ENCODE assay signal across 18 mouse cellular contexts in the genomic region with DNA sequence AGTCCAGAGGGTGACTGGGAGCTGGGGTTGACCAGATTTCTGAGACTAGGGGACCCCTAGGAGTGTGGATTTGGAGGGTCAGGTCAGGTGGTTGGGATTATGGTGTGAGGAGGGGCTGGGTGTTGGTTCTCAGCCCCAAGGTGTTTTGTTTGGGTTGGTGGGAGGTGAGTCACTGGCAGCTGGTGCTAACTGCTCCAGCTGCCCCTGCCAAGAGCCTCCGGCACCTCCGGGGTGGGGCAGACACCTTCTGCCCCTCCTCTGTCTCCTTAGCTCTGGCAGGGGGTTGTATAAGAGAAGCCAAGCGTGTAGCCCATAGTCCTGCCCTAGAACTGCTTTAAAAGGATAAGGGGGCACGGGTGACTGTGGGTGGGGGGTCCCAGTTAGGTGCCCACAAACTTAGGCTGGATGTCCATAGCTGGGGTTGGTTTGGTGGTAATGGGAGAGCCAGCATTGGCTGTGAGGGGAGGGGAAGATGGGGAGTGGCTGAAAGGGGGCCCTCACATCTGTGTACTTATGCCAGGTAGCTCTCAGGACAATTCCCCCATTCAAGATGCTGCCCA. TPM values are rescaled to one million over a fixed set of nuclear protein-coding genes. Genes with fewer than 3 reads are reported as not detected.
DNase-seq lines count a peak whose midpoint lies in the region; ATAC-seq and TF ChIP-seq lines count a peak whose summit lies in the region.
"Had no signal": no experiment of that assay in that cellular context is flagged by ENCODE, and none has a peak within 500 bp of the region (broad histone marks: within the 10 kb centered on the region; RNA-seq: fewer than 3 reads in every experiment).

No protein-coding gene starts in this region.

- H3K4me3 ChIP-seq in heart, postnatal 0 days (ENCODE audit: low read depth, low read length): no peak overlapping the region
- no peak overlapping the region for H3K4me3 ChIP-seq in heart, embryonic 11.5 days (ENCODE audit: low read depth, low read length)
- no peak overlapping the region for H3K4me3 ChIP-seq in lung, embryonic 16.5 days (ENCODE audit: low read length)
- H3K4me3 ChIP-seq in embryonic facial prominence, embryonic 15.5 days (replicated peaks): no peak overlapping the region
- no peak overlapping the region for H3K4me3 ChIP-seq in stomach, postnatal 0 days (ENCODE audit: low read depth, low read length)
- H3K4me3 ChIP-seq: forebrain, embryonic 15.5 days; hindbrain, embryonic 15.5 days; liver, embryonic 15.5 days had no signal

- no peak for ATAC-seq in heart, postnatal 0 days (ENCODE audit: insufficient read depth, low read depth)
- ATAC-seq in heart, embryonic 11.5 days (replicated peaks; ENCODE audit: insufficient number of reproducible peaks, low FRiP score, low TSS enrichment): no peak
- peak; percentile 47 for ATAC-seq in lung, embryonic 16.5 days (ENCODE audit: low read depth)
- ATAC-seq in embryonic facial prominence, embryonic 15.5 days (ENCODE audit: insufficient number of reproducible peaks, low FRiP score, low TSS enrichment, low read depth): 0 out of 2 replicates have a peak, but pooled peaks have one; percentile 6
- peak; percentile 9; the same call in 1 of the 2 replicates for ATAC-seq in stomach, postnatal 0 days (ENCODE audit: low FRiP score, low TSS enrichment)
- ATAC-seq: forebrain, embryonic 15.5 days had no signal

- 74% methylated on average over 4 of the region's 4 CpGs for WGBS in heart, postnatal 0 days
- WGBS in heart, embryonic 11.5 days (ENCODE audit: insufficient replicate concordance): 75% methylated on average over 4 of the region's 4 CpGs
- 51% methylated on average over 4 of the region's 4 CpGs for WGBS in lung, embryonic 16.5 days
- 70% methylated on average over 4 of the region's 4 CpGs for WGBS in embryonic facial prominence, embryonic 15.5 days
- WGBS in stomach, postnatal 0 days: 55% methylated on average over 4 of the region's 4 CpGs

- H3K36me3 ChIP-seq in heart, postnatal 0 days (replicated peaks; ENCODE audit: control insufficient read depth, insufficient read depth, low read length): peaks cover 50% of the 10 kb centered on the region
- H3K36me3 ChIP-seq in heart, embryonic 11.5 days (ENCODE audit: control insufficient read depth, insufficient read depth, low read length): peaks cover 41% of the 10 kb centered on the region
- peaks cover 49% of the 10 kb centered on the region for H3K36me3 ChIP-seq in lung, embryonic 16.5 days (ENCODE audit: control insufficient read depth, insufficient read depth, low read length)
- peaks cover 61% of the 10 kb centered on the region for H3K36me3 ChIP-seq in embryonic facial prominence, embryonic 15.5 days
- peaks cover 30% of the 10 kb centered on the region for H3K36me3 ChIP-seq in stomach, postnatal 0 days (ENCODE audit: control insufficient read depth, insufficient read depth, low read length)
- H3K36me3 ChIP-seq: G1E; hindbrain, embryonic 15.5 days had no signal

- TF ChIP-seq CTCF in heart, postnatal 0 days (IDR thresholded peaks at IDR 0.05; ENCODE audit: low read depth): no peak
- TF ChIP-seq CTCF in stomach, postnatal 0 days (IDR thresholded peaks at IDR 0.05; ENCODE audit: low read depth): no peak

- no peak for TF ChIP-seq EP300 in heart, postnatal 0 days (IDR thresholded peaks at IDR 0.05; ENCODE audit: low read depth)
- TF ChIP-seq EP300 in stomach, postnatal 0 days (optimal IDR thresholded peaks at IDR 0.05): no peak

- peak overlapping the region; percentile 76; the same call in 1 of the 2 replicates for H3K27ac ChIP-seq in heart, postnatal 0 days (ENCODE audit: low read depth)
- H3K27ac ChIP-seq in heart, embryonic 11.5 days (ENCODE audit: low read depth, low read length): no peak overlapping the region
- peak overlapping the region; percentile 69 for H3K27ac ChIP-seq in lung, embryonic 16.5 days (ENCODE audit: low read length)
- 0 out of 2 replicates have a peak overlapping the region, but pooled peaks have one; percentile 17 for H3K27ac ChIP-seq in embryonic facial prominence, embryonic 15.5 days (replicated peaks)
- no peak overlapping the region; the same call in 1 of the 2 replicates for H3K27ac ChIP-seq in stomach, postnatal 0 days (replicated peaks)
- H3K27ac ChIP-seq: forebrain, embryonic 15.5 days; hindbrain, embryonic 15.5 days; liver, embryonic 15.5 days had no signal

- no peak overlapping the region for H3K9ac ChIP-seq in heart, postnatal 0 days (replicated peaks; ENCODE audit: low read depth, low read length)
- H3K9ac ChIP-seq in heart, embryonic 11.5 days (ENCODE audit: low read depth, low read length): no peak overlapping the region
- H3K9ac ChIP-seq in lung, embryonic 16.5 days (ENCODE audit: low read length): no peak overlapping the region
- no peak overlapping the region for H3K9ac ChIP-seq in embryonic facial prominence, embryonic 15.5 days
- H3K9ac ChIP-seq in stomach, postnatal 0 days (ENCODE audit: low read length): no peak overlapping the region
- H3K9ac ChIP-seq: forebrain, embryonic 15.5 days; hindbrain, embryonic 15.5 days; liver, embryonic 15.5 days had no signal

- H3K9me3 ChIP-seq in heart, postnatal 0 days (replicated peaks; ENCODE audit: control insufficient read depth, low read length): no peaks in the 10 kb centered on the region
- H3K9me3 ChIP-seq in heart, embryonic 11.5 days (replicated peaks; ENCODE audit: control insufficient read depth, low read length): no peaks in the 10 kb centered on the region
- H3K9me3 ChIP-seq in lung, embryonic 16.5 days (ENCODE audit: control insufficient read depth, low read length): no peaks in the 10 kb centered on the region
- no peaks in the 10 kb centered on the region for H3K9me3 ChIP-seq in embryonic facial prominence, embryonic 15.5 days (replicated peaks)
- no peaks in the 10 kb centered on the region for H3K9me3 ChIP-seq in stomach, postnatal 0 days (ENCODE audit: control insufficient read depth, low read length)
- H3K9me3 ChIP-seq: forebrain, embryonic 15.5 days; G1E; hindbrain, embryonic 15.5 days; liver, embryonic 15.5 days had no signal

- no peak for DNase-seq in heart, postnatal 0 days (ENCODE audit: low spot score)
- DNase-seq in lung, postnatal 36 days: no peak
- no peak for DNase-seq in stomach, postnatal 0 days (ENCODE audit: low spot score)
- no peak for DNase-seq in neural tube, embryonic 10.5 days (ENCODE audit: extremely low spot score, low spot score)
- no peak for DNase-seq in layer of hippocampus, adult 11-12 months (ENCODE audit: low spot score)
- DNase-seq: cerebellum, adult 9-11 months; embryo, embryonic 11 days; kidney, adult 9 months; left cerebral cortex, postnatal 4 days; midbrain, embryonic 14.5 days; thymus, adult 2 months had no signal

- peaks cover 11% of the 10 kb centered on the region for H3K4me1 ChIP-seq in heart, postnatal 0 days (ENCODE audit: control insufficient read depth, insufficient read depth)
- peaks cover 10% of the 10 kb centered on the region for H3K4me1 ChIP-seq in heart, embryonic 11.5 days (ENCODE audit: control insufficient read depth, insufficient read depth, low read length)
- H3K4me1 ChIP-seq in lung, embryonic 16.5 days (replicated peaks; ENCODE audit: control insufficient read depth, insufficient read depth, low read length): peaks cover 19% of the 10 kb centered on the region
- H3K4me1 ChIP-seq in embryonic facial prominence, embryonic 15.5 days: peaks cover 28% of the 10 kb centered on the region
- H3K4me1 ChIP-seq in stomach, postnatal 0 days (replicated peaks; ENCODE audit: control insufficient read depth, insufficient read depth): no peaks in the 10 kb centered on the region
- H3K4me1 ChIP-seq: forebrain, embryonic 15.5 days; liver, embryonic 15.5 days had no signal

- no peaks in the 10 kb centered on the region for H3K27me3 ChIP-seq in heart, postnatal 0 days (ENCODE audit: control insufficient read depth, insufficient read depth, low read length)
- H3K27me3 ChIP-seq in heart, embryonic 11.5 days (ENCODE audit: control insufficient read depth, insufficient read depth, low read length): no peaks in the 10 kb centered on the region
- no peaks in the 10 kb centered on the region for H3K27me3 ChIP-seq in lung, embryonic 16.5 days (ENCODE audit: control insufficient read depth, insufficient read depth, low read depth, low read length)
- no peaks in the 10 kb centered on the region for H3K27me3 ChIP-seq in embryonic facial prominence, embryonic 15.5 days
- no peaks in the 10 kb centered on the region for H3K27me3 ChIP-seq in stomach, postnatal 0 days (ENCODE audit: control insufficient read depth, insufficient read depth, low read length)
- H3K27me3 ChIP-seq: forebrain, embryonic 15.5 days; hindbrain, embryonic 15.5 days; liver, embryonic 15.5 days had no signal

- H3K4me2 ChIP-seq in heart, postnatal 0 days (ENCODE audit: low read depth, low read length): no peak overlapping the region
- H3K4me2 ChIP-seq in heart, embryonic 11.5 days: no peak overlapping the region
- no peak overlapping the region for H3K4me2 ChIP-seq in lung, embryonic 16.5 days (ENCODE audit: low read depth, low read length)
- H3K4me2 ChIP-seq in embryonic facial prominence, embryonic 15.5 days (replicated peaks): no peak overlapping the region
- no peak overlapping the region for H3K4me2 ChIP-seq in stomach, postnatal 0 days (replicated peaks; ENCODE audit: low read depth)
- H3K4me2 ChIP-seq: forebrain, embryonic 15.5 days; hindbrain, embryonic 15.5 days; liver, embryonic 15.5 days had no signal

RNA-seq across cellular contexts. Expression of a gene that starts 24.7 kb away (rescaled TPM):
- 99.2 and 113 TPM in 2 replicates for total RNA-seq in heart, postnatal 0 days (2014; rRNA removed; ENCODE audit: low replicate concordance)
- 20.4 and 23.1 TPM in 2 replicates for polyA plus RNA-seq in heart, postnatal 0 days (2015; fragmentation: Nextera tagmentation; extraction: Ambion mirVana)
- polyA plus RNA-seq in heart, embryonic 11.5 days (2014; fragmentation: Nextera tagmentation; extraction: Ambion mirVana): 27.3 and 35.6 TPM in 2 replicates
- 50.7 and 56.9 TPM in 2 replicates for polyA plus RNA-seq in lung, embryonic 16.5 days (2015; fragmentation: Nextera tagmentation; extraction: Ambion mirVana)
- 60.2 and 66.1 TPM in 2 replicates for polyA plus RNA-seq in embryonic facial prominence, embryonic 15.5 days (2015; fragmentation: Nextera tagmentation; extraction: Ambion mirVana)
- 12.1 and 13.9 TPM in 2 replicates for polyA plus RNA-seq in stomach, postnatal 0 days (2015; fragmentation: Nextera tagmentation; extraction: Ambion mirVana)

RNA-seq across cellular contexts. Expression of a gene that starts 41.2 kb away (rescaled TPM):
- 7.3 and 14.8 TPM in 2 replicates for total RNA-seq in heart, postnatal 0 days (2014; rRNA removed; ENCODE audit: low replicate concordance)
- 4.0 and 4.5 TPM in 2 replicates for polyA plus RNA-seq in heart, postnatal 0 days (2015; fragmentation: Nextera tagmentation; extraction: Ambion mirVana)
- polyA plus RNA-seq in heart, embryonic 11.5 days (2014; fragmentation: Nextera tagmentation; extraction: Ambion mirVana): 5.1 and 5.6 TPM in 2 replicates
- polyA plus RNA-seq in lung, embryonic 16.5 days (2015; fragmentation: Nextera tagmentation; extraction: Ambion mirVana): 11.6 and 12.5 TPM in 2 replicates
- 14.8 and 16.3 TPM in 2 replicates for polyA plus RNA-seq in embryonic facial prominence, embryonic 15.5 days (2015; fragmentation: Nextera tagmentation; extraction: Ambion mirVana)
- 6.5 and 7.2 TPM in 2 replicates for polyA plus RNA-seq in stomach, postnatal 0 days (2015; fragmentation: Nextera tagmentation; extraction: Ambion mirVana)

Comparison
In these comparisons a context has a peak if more than half of its experiments do, and no peak if none do; other contexts are left out.
1. H3K27ac ChIP-seq: peak in heart, postnatal 0 days (single experiment), lung, embryonic 16.5 days (single experiment) and embryonic facial prominence, embryonic 15.5 days (single experiment); none in heart, embryonic 11.5 days (single experiment) and stomach, postnatal 0 days (single experiment).
2. ATAC-seq: peak in lung, embryonic 16.5 days (single experiment), embryonic facial prominence, embryonic 15.5 days (single experiment) and stomach, postnatal 0 days (single experiment); none in heart, postnatal 0 days (single experiment) and heart, embryonic 11.5 days (single experiment).